Mouse (Mus musculus) left cerebral cortex, postnatal 10 days (tissue): ENCODE measurements around the gene Gm42791. TPM values are rescaled to one million over a fixed set of nuclear protein-coding genes. Genes with fewer than 3 reads are reported as not detected.
A peak's percentile ranks its signal among the peaks of the same experiment; 100 is the strongest.

Source experiments
- DNase-seq, 2 experiments: peaks; one replicate each; pipeline ENCODE4 v3.0.0; 2021 to 2022; ENCODE audit warnings: low spot score in 2 of 2, mixed read lengths in 1 of 2; ENCODE audit errors: extremely low spot score in 1 of 2
- intact Hi-C: fragments of 180-260 bp; cut with DNase I; formaldehyde crosslinking; loops from one replicate; pipeline ENCODE4 v1.15.1; 2025
- total RNA-seq, 2 experiments: library from RNA; stranded (reverse); gene quantifications; 2 replicates each; pipeline ENCODE4 v1.2.3; 2021

Gm42791 gene
- total RNA-seq, 2 experiments from 2014 or later = 6.0 to 18.1 TPM

GRCm38 (mm10) chr5:148984961-148985360, 10.0 kb downstream of the Gm42791 start:
- no peak for DNase-seq
- intact Hi-C loops = no loop called here

- DNase-seq = no peak
- intact Hi-C loops = no loop called here
Measured at GRCm38 (mm10) chr5:148983696-148984095, 11.3 kb downstream of the Gm42791 start.

- DNase-seq = no peak
- intact Hi-C loops = no loop called here
Measured at GRCm38 (mm10) chr5:148983108-148983664, 11.8 kb downstream of the Gm42791 start.

- no peak for DNase-seq
- intact Hi-C loops = no loop called here
Measured at GRCm38 (mm10) chr5:148982396-148982795, 12.6 kb downstream of the Gm42791 start.

GRCm38 (mm10) chr5:148980607-148981006, 14.3 kb downstream of the Gm42791 start:
- no peak for DNase-seq
- intact Hi-C loops = no loop called here

- no peak for DNase-seq
- intact Hi-C loops = no loop called here
Measured at GRCm38 (mm10) chr5:148978458-148979165, 16.3 kb downstream of the Gm42791 start.

- DNase-seq = peak in 1 of 2 experiments; percentile 35
- intact Hi-C loops = no loop called here
Measured at GRCm38 (mm10) chr5:148977698-148978457, 17.1 kb downstream of the Gm42791 start.

GRCm38 (mm10) chr5:148976876-148977275, 18.1 kb downstream of the Gm42791 start:
- no peak for DNase-seq
- intact Hi-C loops = no loop called here

- intact Hi-C loops = no loop called here
- DNase-seq = no peak
Measured at GRCm38 (mm10) chr5:148975035-148975434, 19.9 kb downstream of the Gm42791 start.

GRCm38 (mm10) chr5:148973019-148973668, 21.8 kb downstream of the Gm42791 start:
- intact Hi-C loops = no loop called here
- DNase-seq = no peak

GRCm38 (mm10) chr5:148972167-148972566, 22.8 kb downstream of the Gm42791 start:
- intact Hi-C loops = no loop called here
- no peak for DNase-seq

- intact Hi-C loops = no loop called here
- DNase-seq = peak in 1 of 2 experiments; percentile 68
Measured at GRCm38 (mm10) chr5:148969648-148970047, 25.3 kb downstream of the Gm42791 start.

GRCm38 (mm10) chr5:148968958-148969576, 25.9 kb downstream of the Gm42791 start:
- no peak for DNase-seq
- intact Hi-C loops = no loop called here

- no peak for DNase-seq
- intact Hi-C loops = no loop called here
Measured at GRCm38 (mm10) chr5:148968179-148968578, 26.8 kb downstream of the Gm42791 start.

- DNase-seq = no peak
- intact Hi-C loops = no loop called here
Measured at GRCm38 (mm10) chr5:148966395-148966794, 28.6 kb downstream of the Gm42791 start.

GRCm38 (mm10) chr5:148965691-148966333, 29.1 kb downstream of the Gm42791 start:
- intact Hi-C loops = no loop called here
- peak; percentile 67 to 70 for DNase-seq

GRCm38 (mm10) chr5:148965089-148965591, 29.8 kb downstream of the Gm42791 start:
- intact Hi-C loops = no loop called here
- DNase-seq = peak in 1 of 2 experiments; percentile 77

- intact Hi-C loops = no loop called here
- no peak for DNase-seq
Measured at GRCm38 (mm10) chr5:148964251-148964650, 30.7 kb downstream of the Gm42791 start.
